8 mouse cellular contexts compared by ENCODE assay signal in the genomic region with DNA sequence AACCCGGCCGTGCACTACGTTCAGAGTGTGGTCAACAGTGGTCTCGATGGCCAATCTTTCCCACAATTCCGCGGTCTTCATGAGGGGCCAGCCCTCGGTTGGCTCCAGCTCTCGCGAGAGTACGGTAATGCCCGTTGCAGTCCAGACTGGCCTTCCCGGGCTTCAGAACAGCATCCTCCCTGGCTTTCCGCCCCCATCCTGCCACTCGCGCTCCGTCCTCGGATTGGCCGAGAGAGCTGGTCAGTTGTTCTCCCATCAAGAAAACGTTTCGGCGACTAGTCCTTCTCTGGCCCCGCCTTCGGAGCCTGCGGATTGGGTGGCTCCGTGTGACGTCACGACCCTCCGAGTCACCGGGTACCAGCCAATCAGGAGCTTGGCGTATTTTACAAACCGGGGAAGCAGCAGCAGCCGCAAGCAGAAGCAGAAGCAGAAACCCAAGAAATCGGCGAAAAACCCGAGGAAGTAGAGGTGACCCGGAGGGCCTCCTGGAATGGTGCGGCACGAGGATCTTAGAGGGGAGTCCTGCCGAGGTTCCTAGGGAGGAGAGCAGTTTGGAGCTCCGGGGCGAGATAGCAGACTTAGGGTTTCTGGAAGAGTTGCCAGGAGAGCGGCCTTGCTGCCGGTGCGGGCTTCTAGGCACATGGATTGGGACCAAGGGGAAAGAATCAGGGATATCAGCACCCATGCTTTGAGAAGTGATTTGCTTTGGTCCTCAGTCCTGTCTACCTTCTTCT. TPM values are rescaled to one million over a fixed set of nuclear protein-coding genes. Genes with fewer than 3 reads are reported as not detected.
DNase-seq lines count a peak whose midpoint lies in the region; ATAC-seq and TF ChIP-seq lines count a peak whose summit lies in the region.

No protein-coding gene starts in this region.

- no peaks in the 10 kb centered on the region for H3K27me3 ChIP-seq in forebrain, embryonic 15.5 days

- peaks cover 20% of the 10 kb centered on the region for H3K4me1 ChIP-seq in forebrain, embryonic 15.5 days
- peaks cover 5% of the 10 kb centered on the region for H3K4me1 ChIP-seq in lung, adult 2 months (ENCODE audit: control insufficient read depth, insufficient read depth, low read length)

- peak; percentile 99 for ATAC-seq in forebrain, embryonic 15.5 days (replicated peaks)
- ATAC-seq in neutrophil, adult 5-6 weeks (ENCODE audit: extremely low read depth, insufficient number of reproducible peaks, low FRiP score, poor library complexity, severe bottlenecking), result peak; percentile 96

- no peak for TF ChIP-seq CTCF in lung, adult 2 months (IDR thresholded peaks at IDR 0.05; ENCODE audit: insufficient read depth, low read length)

- H3K27ac ChIP-seq in forebrain, embryonic 15.5 days (replicated peaks), result peak overlapping the region; percentile 96

- H3K9ac ChIP-seq in forebrain, embryonic 15.5 days (replicated peaks), result peak overlapping the region; percentile 81

- no peaks in the 10 kb centered on the region for H3K36me3 ChIP-seq in forebrain, embryonic 15.5 days

- peak; percentile 96 for DNase-seq in ES-CJ7 (ENCODE audit: low read depth, low spot score)
- DNase-seq in cerebellum, adult 11-12 months, result peak; percentile 99
- DNase-seq in heart, postnatal 25 days (ENCODE audit: low spot score), result peak; percentile 97
- peak; percentile 95 to 99 for DNase-seq in layer of hippocampus, adult 18-20 months (ENCODE audit: low spot score in 2 of 2)
- DNase-seq in lung, adult 2 months, result peak; percentile 98
- DNase-seq in thymus, adult 18-20 months, result peak; percentile 90 to 91

- no peaks in the 10 kb centered on the region for H3K9me3 ChIP-seq in forebrain, embryonic 15.5 days

- peak overlapping the region; percentile 51 for H3K4me3 ChIP-seq in forebrain, embryonic 15.5 days
- peak overlapping the region; percentile 68 for H3K4me3 ChIP-seq in lung, adult 2 months (replicated peaks; ENCODE audit: extremely low read depth, low read depth, low read length)

- peak; percentile 81; the same call in 1 of the 2 replicates for TF ChIP-seq POLR2A in lung, adult 2 months (IDR thresholded peaks at IDR 0.05; ENCODE audit: borderline replicate concordance, extremely low read depth, low read depth, low read length)

- under 1% methylated on average over 44 of the region's 44 CpGs for WGBS in forebrain, embryonic 15.5 days
- WGBS in lung, adult 2 months, result under 1% methylated on average over 44 of the region's 44 CpGs

- peak overlapping the region; percentile 92 for H3K4me2 ChIP-seq in forebrain, embryonic 15.5 days (replicated peaks)

- intact Hi-C loops in heart, postnatal 25 days (cut with DNase I), result no loop called here

RNA-seq across cellular contexts. Expression of a gene that starts 0.4 kb away (rescaled TPM):
- 19.8 and 24.8 TPM in 2 replicates for polyA plus RNA-seq in forebrain, embryonic 15.5 days (2015; fragmentation: Nextera tagmentation; extraction: Ambion mirVana)
- total RNA-seq in heart, postnatal 25 days (2021), result under 1 TPM; 0.13 to 0.67 TPM
- total RNA-seq in layer of hippocampus, adult 18-20 months (2021), result under 1 TPM in 1 of 2 experiments, not detected in 1; 0.72 TPM
- 0.84 and 1.3 TPM in 2 replicates for polyA plus RNA-seq in lung, adult 2 months (2012; rRNA removed)
- total RNA-seq in neutrophil, adult 5-6 weeks (2017), result 0.23 TPM in 1 of 2 replicates, not detected in the other

RNA-seq across cellular contexts. Expression of a gene that starts 12.8 kb away (rescaled TPM):
- 0.28 and 0.33 TPM in 2 replicates for polyA plus RNA-seq in forebrain, embryonic 15.5 days (2015; fragmentation: Nextera tagmentation; extraction: Ambion mirVana)
- total RNA-seq in heart, postnatal 25 days (2021), result not detected
- total RNA-seq in layer of hippocampus, adult 18-20 months (2021), result not detected
- not detected in 2 replicates for polyA plus RNA-seq in lung, adult 2 months (2012; rRNA removed)
- not detected in 2 replicates for total RNA-seq in neutrophil, adult 5-6 weeks (2017)

RNA-seq across cellular contexts. Expression of a gene that starts 18.2 kb away (rescaled TPM):
- 0.46 and 0.53 TPM in 2 replicates for polyA plus RNA-seq in forebrain, embryonic 15.5 days (2015; fragmentation: Nextera tagmentation; extraction: Ambion mirVana)
- total RNA-seq in heart, postnatal 25 days (2021), result under 1 TPM; 0.16 to 0.45 TPM
- under 1 TPM; 0.20 to 0.27 TPM for total RNA-seq in layer of hippocampus, adult 18-20 months (2021)
- polyA plus RNA-seq in lung, adult 2 months (2012; rRNA removed), result 0.23 and 0.53 TPM in 2 replicates
- total RNA-seq in neutrophil, adult 5-6 weeks (2017), result not detected in 2 replicates

RNA-seq across cellular contexts. Expression of a gene that starts 19.8 kb away (rescaled TPM):
- polyA plus RNA-seq in forebrain, embryonic 15.5 days (2015; fragmentation: Nextera tagmentation; extraction: Ambion mirVana), result 0.97 and 1.3 TPM in 2 replicates
- total RNA-seq in heart, postnatal 25 days (2021), result under 1 TPM; 0.14 to 0.42 TPM
- 1 to 10 TPM in 1 of 2 experiments, under 1 TPM in 1; 0.61 to 1.1 TPM for total RNA-seq in layer of hippocampus, adult 18-20 months (2021)
- 0.71 and 1.0 TPM in 2 replicates for polyA plus RNA-seq in lung, adult 2 months (2012; rRNA removed)
- total RNA-seq in neutrophil, adult 5-6 weeks (2017), result not detected in 2 replicates

RNA-seq across cellular contexts. Expression of a gene that starts 45.1 kb away (rescaled TPM):
- polyA plus RNA-seq in forebrain, embryonic 15.5 days (2015; fragmentation: Nextera tagmentation; extraction: Ambion mirVana), result 45.7 and 53.5 TPM in 2 replicates
- 10 to 100 TPM; 33.5 to 33.7 TPM for total RNA-seq in heart, postnatal 25 days (2021)
- total RNA-seq in layer of hippocampus, adult 18-20 months (2021), result 10 to 100 TPM; 48.9 to 55.6 TPM
- polyA plus RNA-seq in lung, adult 2 months (2012; rRNA removed), result 72.7 and 91.7 TPM in 2 replicates
- 42.7 and 43.3 TPM in 2 replicates for total RNA-seq in neutrophil, adult 5-6 weeks (2017)

Comparison
In these comparisons a context has a peak if more than half of its experiments do, and no peak if none do; other contexts are left out.
1. Peak in every context shown above with its lines: DNase-seq, ATAC-seq, H3K4me3 ChIP-seq and H3K27ac ChIP-seq.